Mouse (Mus musculus): ENCODE measurements around the gene Col17a1.

Col17a1 gene

DNA sequence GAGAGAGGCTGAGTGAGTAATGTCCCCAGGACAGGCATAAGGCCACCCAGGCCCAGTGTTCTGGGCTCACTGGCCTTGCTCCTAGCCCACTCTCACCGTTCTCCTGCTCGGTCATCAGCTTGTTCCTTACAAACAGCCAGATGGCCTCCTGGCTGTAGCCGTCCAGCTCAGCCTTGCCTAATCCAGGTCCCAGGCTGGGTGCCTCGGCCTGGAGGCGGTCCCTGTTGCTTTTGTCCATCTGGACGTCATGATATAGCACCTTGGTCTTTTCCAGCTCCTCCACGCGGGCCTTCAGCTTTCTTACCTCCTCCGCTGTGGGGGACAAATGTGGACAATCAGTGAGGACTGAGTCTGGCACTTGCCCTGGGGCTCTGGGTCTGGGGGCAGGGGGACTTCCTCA lies 23.5 kb downstream of the Col17a1 start:
- DNase-seq (ENCODE audit: low spot score in 2 of 2): no peak

- no peak for DNase-seq (ENCODE audit: low spot score in 2 of 2)
Observed at GRCm38 (mm10) chr19:47667601-47668000, 24.3 kb downstream of the Col17a1 start.

GRCm38 (mm10) chr19:47659765-47660408 lies 32.0 kb downstream of the Col17a1 start:
- DNase-seq (ENCODE audit: low spot score in 2 of 2): no peak

DNA sequence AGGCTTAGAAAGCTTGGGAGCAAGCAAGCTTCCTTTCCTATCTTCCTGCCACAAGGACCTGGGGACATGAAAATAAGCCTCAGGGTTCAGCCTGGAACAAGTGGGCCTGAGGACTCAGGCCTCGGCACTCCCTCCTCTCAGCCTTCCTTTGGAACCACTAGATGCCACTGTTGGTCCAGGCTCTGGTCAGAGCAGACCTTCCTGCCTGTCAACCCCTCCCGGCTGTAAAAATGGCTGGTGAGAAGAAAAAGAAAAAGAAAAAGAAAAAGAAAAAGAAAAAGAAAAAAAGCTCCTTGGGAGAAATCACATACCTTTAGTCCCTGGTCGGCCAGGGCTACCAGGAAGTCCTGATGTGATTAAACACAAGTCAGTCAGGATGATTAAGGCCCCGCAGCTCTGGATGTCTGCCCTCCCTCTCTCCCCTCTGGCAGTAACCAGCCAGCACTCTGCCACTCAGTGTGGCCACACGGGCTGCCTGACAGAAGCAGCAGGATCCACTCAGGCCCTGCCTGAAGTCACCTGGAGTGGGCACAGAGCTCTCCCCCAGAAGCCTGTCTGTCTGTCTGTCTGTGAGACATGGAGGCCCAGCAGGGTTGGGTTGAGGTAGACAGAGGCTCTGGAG lies 32.9 kb downstream of the Col17a1 start:
- DNase-seq (ENCODE audit: low spot score in 2 of 2): peak; percentile 42 to 55

DNA sequence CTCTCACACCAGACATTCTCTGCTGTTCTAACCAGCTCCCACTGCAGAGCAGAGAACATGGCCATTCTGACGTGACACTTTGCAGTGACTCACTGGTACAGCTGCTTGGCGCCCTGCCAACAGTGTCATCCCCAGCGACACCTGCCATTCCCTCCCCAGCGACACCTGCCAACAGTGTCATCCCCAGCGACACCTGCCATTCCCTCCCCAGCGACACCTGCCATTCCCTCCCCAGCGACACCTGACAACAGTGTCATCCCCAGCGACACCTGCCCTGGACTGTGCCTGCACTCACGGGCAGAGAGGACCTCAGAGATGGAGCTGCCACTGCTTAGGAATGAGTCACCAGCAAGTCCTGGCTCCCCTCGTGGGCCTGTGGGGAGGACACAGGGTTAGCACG lies 37.0 kb downstream of the Col17a1 start:
- DNase-seq (ENCODE audit: low spot score in 2 of 2): no peak

GRCm38 (mm10) chr19:47653173-47653572 lies 38.7 kb downstream of the Col17a1 start:
- DNase-seq (ENCODE audit: low spot score in 2 of 2): no peak

DNA sequence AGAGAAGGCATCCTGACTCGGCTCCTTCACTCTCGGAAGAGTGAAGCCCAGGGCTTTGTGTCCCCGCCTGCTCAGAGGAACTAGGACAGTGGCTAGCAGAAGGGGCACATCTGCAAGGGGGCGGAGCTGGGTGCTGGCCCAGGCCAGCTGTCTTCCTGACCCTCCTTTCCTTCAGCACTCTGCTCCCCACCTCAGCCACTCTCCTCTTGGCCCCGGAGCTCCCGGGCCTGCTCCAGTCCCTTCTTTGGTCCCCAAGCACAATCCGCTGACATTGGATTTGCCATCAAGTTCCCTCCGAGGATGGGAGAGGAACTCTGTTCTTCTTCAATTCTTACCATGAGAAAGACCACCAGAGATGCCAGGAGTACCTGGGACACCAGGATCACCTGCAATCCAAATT lies 39.6 kb downstream of the Col17a1 start:
- no peak for DNase-seq (ENCODE audit: low spot score in 2 of 2)

DNA sequence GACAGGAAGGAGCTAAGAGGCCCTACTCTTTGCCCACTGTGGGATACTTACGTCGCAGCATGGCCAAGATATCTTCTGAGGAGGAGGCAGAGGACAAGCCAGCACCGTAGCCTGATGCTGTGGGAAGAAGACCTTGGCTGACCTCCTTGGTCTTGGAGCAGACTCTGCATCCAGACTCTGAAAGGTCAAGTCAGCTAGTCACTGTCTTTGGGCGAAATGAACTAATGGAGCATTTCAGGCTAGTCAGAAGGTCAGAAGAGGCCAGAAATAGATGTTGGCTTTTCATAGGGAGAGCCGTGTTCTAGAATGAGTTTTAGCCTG lies 40.8 kb downstream of the Col17a1 start:
- no peak for DNase-seq (ENCODE audit: low spot score in 2 of 2)

DNA sequence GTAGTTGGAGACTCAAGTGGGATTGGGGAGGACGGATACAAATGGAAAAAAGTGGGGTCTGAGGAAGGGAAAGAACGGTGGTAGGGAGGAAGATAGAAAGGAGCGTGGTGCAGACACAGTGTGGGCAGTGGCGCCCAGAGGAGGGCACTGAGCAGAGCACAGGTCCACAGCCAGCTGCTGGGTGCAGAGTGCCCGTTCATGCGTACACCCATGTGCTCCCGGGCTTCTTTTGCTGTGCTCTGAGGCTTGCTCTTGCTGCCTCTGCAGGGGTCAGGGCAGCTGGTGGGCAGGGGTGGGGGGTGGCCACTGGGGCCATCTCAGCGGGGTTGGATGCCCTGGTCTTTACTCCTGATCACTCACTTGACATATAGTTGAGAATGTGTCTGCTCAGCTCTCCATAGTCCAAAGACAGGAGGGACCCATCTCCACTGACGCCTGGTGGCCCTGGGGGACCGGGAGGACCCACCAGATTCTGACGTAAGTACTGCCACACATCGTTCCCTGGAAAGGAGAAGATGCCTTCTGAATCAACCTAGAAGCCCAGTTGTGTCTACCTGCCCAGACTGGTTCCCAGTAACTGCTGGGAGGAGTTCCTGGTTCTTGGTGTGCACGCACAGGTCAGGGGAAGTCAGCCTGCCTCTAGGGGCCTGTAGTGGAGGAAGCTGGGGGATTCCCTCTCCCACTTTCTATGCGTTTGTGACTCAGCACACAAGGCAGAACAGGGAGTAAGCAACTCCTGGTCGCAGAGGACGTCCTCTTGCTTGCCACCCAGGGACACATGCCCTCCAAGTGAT lies 41.3 kb downstream of the Col17a1 start:
- no peak for DNase-seq (ENCODE audit: low spot score in 2 of 2)

DNA sequence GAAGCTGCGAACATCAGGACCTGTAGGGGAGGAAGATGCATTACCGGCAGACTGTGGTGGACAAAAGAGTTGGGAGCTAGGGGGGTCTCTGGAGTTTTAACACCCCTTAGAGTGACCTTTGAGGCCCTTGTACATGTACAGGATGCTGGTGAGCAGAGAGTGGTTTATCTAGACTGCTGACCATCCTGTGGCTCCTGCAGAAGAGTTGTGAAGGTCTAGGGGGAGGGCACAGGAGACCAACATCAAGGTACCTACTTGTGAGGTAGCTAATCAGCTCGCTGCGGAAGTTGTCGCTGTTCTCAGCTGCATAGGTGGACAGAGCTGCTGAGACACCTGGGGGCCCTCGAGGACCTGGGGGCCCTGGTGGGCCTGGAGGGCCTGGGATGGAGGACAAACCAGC lies 42.8 kb downstream of the Col17a1 start:
- no peak for DNase-seq (ENCODE audit: low spot score in 2 of 2)

- DNase-seq (ENCODE audit: low spot score in 2 of 2): no peak
Observed at GRCm38 (mm10) chr19:47646508-47647120, 45.3 kb downstream of the Col17a1 start.

GRCm38 (mm10) chr19:47645583-47645982 lies 46.3 kb downstream of the Col17a1 start:
- DNase-seq (ENCODE audit: low spot score in 2 of 2): no peak

- DNase-seq (ENCODE audit: low spot score in 2 of 2): no peak
Observed at GRCm38 (mm10) chr19:47643910-47644309, 48.0 kb downstream of the Col17a1 start.

- DNase-seq (ENCODE audit: low spot score in 2 of 2): no peak
Observed at GRCm38 (mm10) chr19:47635380-47635779, 56.5 kb downstream of the Col17a1 start.

- DNase-seq (ENCODE audit: low spot score in 2 of 2): no peak
Observed at GRCm38 (mm10) chr19:47631799-47632198, 60.1 kb downstream of the Col17a1 start.

DNA sequence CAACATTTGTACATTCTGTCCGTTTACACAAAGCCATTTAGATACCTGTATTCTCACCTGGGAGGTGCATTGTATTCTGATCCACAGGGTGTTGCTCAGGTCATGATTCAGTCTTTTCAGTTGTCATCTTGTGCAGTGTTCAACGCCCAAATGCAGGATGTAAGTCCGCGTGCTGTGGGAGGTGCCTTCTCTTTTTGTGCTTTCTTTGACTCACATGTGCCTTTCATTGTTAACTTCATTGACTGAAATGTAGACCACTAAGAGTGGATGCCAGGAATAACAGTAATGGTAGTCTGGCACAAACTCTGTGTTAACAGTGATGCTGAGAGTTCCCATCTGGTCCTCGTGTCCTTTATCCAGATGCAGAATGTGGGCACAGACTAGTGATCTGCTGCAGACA lies 61.5 kb downstream of the Col17a1 start:
- no peak for DNase-seq (ENCODE audit: low spot score in 2 of 2)

GRCm38 (mm10) chr19:47629068-47629467 lies 62.8 kb downstream of the Col17a1 start:
- DNase-seq (ENCODE audit: low spot score in 2 of 2): no peak

- DNase-seq (ENCODE audit: low spot score in 2 of 2): no peak
Observed at GRCm38 (mm10) chr19:47627450-47627849, 64.4 kb downstream of the Col17a1 start.

DNA sequence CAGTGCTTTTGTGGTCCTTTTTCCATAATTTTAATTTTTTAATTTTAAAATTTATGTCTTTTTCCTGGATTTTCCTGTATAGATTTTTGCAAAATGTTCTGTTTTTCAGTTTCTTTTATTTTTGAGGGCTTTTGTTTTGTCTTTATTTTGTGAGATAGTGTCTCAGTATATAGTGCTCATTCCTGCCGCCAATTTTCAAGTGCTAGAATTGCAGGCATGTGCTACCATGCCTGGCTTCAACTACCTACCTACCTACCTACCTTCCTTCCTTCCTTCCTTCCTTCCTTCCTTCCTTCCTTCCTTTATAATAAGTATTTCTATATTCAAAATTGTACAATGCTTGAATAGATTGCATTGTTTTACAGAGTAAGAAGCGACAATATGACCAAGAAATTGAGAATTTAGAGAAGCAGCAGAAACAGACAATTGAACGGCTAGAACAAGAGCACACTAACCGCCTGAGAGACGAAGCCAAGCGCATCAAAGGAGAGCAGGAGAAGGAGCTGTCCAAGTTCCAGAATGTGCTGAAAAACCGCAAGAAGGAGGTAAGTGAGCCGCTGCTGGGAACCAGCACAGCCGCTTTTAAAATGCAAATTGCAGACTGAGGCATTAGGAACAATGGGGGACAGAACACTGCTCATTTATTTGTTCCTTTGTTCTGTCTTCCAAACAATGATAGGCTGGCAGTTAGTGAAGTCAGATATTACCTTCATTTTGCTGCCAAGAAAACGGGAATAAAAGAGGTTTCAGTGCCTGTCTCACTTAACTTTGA lies 66.8 kb downstream of the Col17a1 start:
- no peak for DNase-seq (ENCODE audit: low spot score in 2 of 2)

DNA sequence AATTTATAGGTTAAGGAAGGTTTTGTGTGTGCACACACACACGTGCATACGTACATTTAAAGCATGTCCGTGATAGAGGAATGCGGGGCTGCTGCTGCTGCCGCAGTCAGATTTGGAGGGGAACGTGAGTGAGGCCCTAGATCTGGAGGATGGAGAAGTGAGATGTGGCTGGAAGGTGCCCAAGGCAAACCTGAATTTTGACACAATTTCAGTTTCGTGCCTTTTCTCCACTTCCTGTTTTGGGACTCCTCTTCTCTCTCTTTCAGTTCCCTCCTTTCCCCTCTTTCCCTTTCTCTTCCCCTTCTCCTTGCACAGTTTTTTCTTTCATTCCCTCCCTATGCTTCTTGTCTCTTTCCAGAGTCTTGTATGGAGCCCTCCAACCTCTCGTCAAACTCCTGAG lies 70.4 kb downstream of the Col17a1 start:
- DNase-seq (ENCODE audit: low spot score in 2 of 2): no peak

- DNase-seq (ENCODE audit: low spot score in 2 of 2): no peak
Observed at GRCm38 (mm10) chr19:47613442-47613841, 78.5 kb downstream of the Col17a1 start.

- no peak for DNase-seq (ENCODE audit: low spot score in 2 of 2)
Observed at GRCm38 (mm10) chr19:47608513-47608912, 83.4 kb downstream of the Col17a1 start.

Measured in urinary bladder, adult 18-20 months (tissue).